Comparison of ENCODE assay signal across 16 mouse cellular contexts in genomic region chr6:108351998-108352397, GRCm38 (mm10).
DNase-seq lines count a peak whose midpoint lies in the region; ATAC-seq and TF ChIP-seq lines count a peak whose summit lies in the region.
"Had no signal": no experiment of that assay in that cellular context is flagged by ENCODE, and none has a peak within 500 bp of the region (broad histone marks: within the 10 kb centered on the region; RNA-seq: fewer than 3 reads in every experiment).

No protein-coding gene starts in this region.

- H3K9ac ChIP-seq in kidney, postnatal 0 days (ENCODE audit: low read depth, low read length) = no peak overlapping the region
- no peak overlapping the region for H3K9ac ChIP-seq in midbrain, embryonic 14.5 days (replicated peaks; ENCODE audit: low read length)

- no peaks in the 10 kb centered on the region for H3K4me1 ChIP-seq in kidney, postnatal 0 days (replicated peaks; ENCODE audit: insufficient read depth, low read length)
- peaks cover 2% of the 10 kb centered on the region; the same call in 1 of the 2 replicates for H3K4me1 ChIP-seq in midbrain, embryonic 14.5 days (ENCODE audit: control insufficient read depth, insufficient read depth, low read length)

- WGBS in kidney, postnatal 0 days = 56% methylated on average over 8 of the region's 8 CpGs
- whole genome bisulfite sequencing in midbrain, embryonic 14.5 days = 60% methylated on average over 8 of the region's 8 CpGs

- no peak overlapping the region for H3K4me3 ChIP-seq in kidney, postnatal 0 days (replicated peaks; ENCODE audit: low read depth, low read length)
- no peak overlapping the region for H3K4me3 ChIP-seq in midbrain, embryonic 14.5 days (replicated peaks; ENCODE audit: low read depth, low read length)

- no peaks in the 10 kb centered on the region for H3K9me3 ChIP-seq in kidney, postnatal 0 days (replicated peaks; ENCODE audit: low read length)
- H3K9me3 ChIP-seq in midbrain, embryonic 14.5 days (ENCODE audit: control insufficient read depth, low read length) = no peaks in the 10 kb centered on the region

- no peaks in the 10 kb centered on the region for H3K27me3 ChIP-seq in kidney, postnatal 0 days (ENCODE audit: insufficient read depth, low read length)
- H3K27me3 ChIP-seq in midbrain, embryonic 14.5 days (ENCODE audit: control insufficient read depth, insufficient read depth, low read length) = no peaks in the 10 kb centered on the region

- peaks cover 31% of the 10 kb centered on the region; the same call in 1 of the 2 replicates for H3K36me3 ChIP-seq in kidney, postnatal 0 days (ENCODE audit: insufficient read depth, low read length)
- H3K36me3 ChIP-seq in midbrain, embryonic 14.5 days (ENCODE audit: control insufficient read depth, insufficient read depth, low read length) = no peaks in the 10 kb centered on the region

- H3K27ac ChIP-seq in kidney, postnatal 0 days = peak overlapping the region; percentile 34; the same call in 1 of the 2 replicates
- peak overlapping the region; percentile 28; the same call in 1 of the 2 replicates for H3K27ac ChIP-seq in midbrain, embryonic 14.5 days (replicated peaks; ENCODE audit: low read depth, low read length)

- no peak for DNase-seq in frontal cortex, postnatal 14 days (ENCODE audit: low spot score in 2 of 2)
- peak; percentile 33 for DNase-seq in kidney, postnatal 0 days (ENCODE audit: low spot score)
- no peak for DNase-seq in kidney, postnatal 10 days
- DNase-seq in midbrain, embryonic 14.5 days = peak; percentile 68
- DNase-seq in retina, embryonic 14.5 days (ENCODE audit: low spot score) = peak; percentile 32
- DNase-seq in right cerebral cortex, postnatal 14 days = no peak
- DNase-seq: cerebellum, adult 9-10 months; heart, postnatal 14 days; kidney, adult 18-20 months; kidney, postnatal 25 days; lung, adult 18-20 months; lung, postnatal 14 days; right cerebral cortex, postnatal 4 days had no signal

- no peak overlapping the region for H3K4me2 ChIP-seq in kidney, postnatal 0 days (ENCODE audit: low read length)
- H3K4me2 ChIP-seq in midbrain, embryonic 14.5 days (ENCODE audit: low read length) = no peak overlapping the region
- H3K4me2 ChIP-seq: heart, embryonic 11.5 days; liver, embryonic 11.5 days had no signal

- ATAC-seq in frontal cortex, adult (ENCODE audit: low TSS enrichment) = peak; percentile 6
- no peak for ATAC-seq in kidney, postnatal 0 days (replicated peaks; ENCODE audit: low FRiP score, low read depth)
- ATAC-seq in midbrain, embryonic 14.5 days (ENCODE audit: low FRiP score, low TSS enrichment) = no peak

- TF ChIP-seq CTCF in kidney, postnatal 0 days (IDR thresholded peaks at IDR 0.05; ENCODE audit: low read depth) = no peak

Comparison
In these comparisons a context has a peak if more than half of its experiments do, and no peak if none do; other contexts are left out.
1. DNase-seq: peak in kidney, postnatal 0 days (single experiment), midbrain, embryonic 14.5 days (single experiment) and retina, embryonic 14.5 days (single experiment); none in frontal cortex, postnatal 14 days (0 of 2), kidney, postnatal 10 days (single experiment) and right cerebral cortex, postnatal 14 days (single experiment).